Mouse (Mus musculus): ENCODE measurements around the gene Prg4.

The Prg4 gene

DNA sequence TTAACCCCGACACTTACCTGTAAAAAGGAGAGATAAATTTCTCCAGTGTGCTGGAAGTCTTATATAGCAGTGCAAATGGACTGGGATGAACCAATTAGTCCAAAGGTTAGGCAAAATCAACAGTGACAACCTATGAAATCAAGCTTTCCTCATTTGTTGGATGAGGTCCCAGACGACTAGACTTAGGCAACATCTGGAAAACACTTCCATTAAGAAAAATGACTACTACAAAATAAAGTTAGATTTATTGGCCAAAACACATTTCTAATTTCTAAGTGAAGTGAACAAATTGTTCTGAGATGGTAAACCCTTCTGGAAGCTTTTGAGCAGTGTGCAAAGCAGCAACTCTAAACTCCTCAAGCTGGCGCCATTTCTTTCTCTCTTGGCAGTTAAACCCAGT, at the start of gene Prg4:
Gene Prg4, minus strand, starts transcription at position 34 of the 400 bp plus-strand sequence.
- DNase-seq (ENCODE audit: low read depth, low spot score): no peak

DNA sequence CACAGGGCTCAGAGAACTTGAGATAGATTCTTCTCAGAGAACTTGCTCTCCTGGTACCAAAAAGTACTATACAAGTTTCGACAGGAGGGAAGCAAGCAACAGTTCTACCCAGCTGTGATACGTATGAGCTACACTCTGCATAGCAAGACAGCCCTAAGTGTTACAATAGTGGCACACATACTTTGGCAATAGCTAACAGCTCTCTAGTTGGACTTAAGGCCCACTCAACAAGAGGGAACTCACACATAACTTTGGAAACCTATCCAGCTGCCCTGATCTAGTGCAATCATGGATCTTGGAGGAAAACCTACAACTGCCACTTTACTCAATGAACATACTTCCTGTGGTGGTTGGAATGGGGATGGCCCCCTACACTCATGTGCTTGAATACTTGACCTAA, 47.1 kb upstream of the Prg4 start:
- no peak for DNase-seq (ENCODE audit: low read depth, low spot score)

DNA sequence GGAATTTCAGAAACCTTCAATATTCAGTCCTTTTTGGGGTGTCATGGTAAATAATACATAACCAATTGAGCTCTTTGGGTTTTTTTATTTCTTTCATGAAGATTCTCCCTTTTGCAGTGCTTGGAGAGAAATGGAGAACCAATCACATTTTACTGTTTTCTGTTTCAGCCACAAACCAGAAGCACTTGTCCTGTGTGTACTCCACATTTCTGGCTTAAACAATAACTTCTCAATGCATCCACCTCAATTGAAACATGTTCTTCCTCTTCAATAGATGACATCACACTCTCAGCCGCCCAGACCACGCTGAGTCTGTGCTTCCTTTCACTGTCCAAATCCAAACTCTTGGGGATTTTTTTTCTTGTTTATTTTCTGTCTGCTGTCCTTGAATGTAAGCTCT, 39.8 kb upstream of the Prg4 start:
- no peak for DNase-seq (ENCODE audit: low read depth, low spot score)

DNA sequence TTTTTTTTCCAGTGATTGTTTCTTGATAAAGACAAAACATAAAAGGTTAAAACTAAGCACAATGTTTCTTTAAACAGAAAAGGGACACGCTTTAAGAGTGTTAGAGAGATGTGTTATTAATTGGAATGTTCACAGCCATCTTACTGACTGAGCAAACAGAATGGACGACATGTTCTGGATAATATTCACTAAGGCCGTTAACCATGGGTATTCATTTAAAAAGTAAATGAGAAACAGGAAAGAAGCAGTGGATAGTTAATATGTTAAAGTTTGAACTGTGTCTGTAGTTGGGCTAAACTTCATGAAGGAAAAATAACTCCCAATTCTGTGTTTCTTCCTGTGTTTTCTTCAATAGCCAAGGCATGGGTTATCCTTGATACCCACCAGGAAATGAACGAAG, 37.4 kb upstream of the Prg4 start:
- DNase-seq (ENCODE audit: low read depth, low spot score): no peak

DNA sequence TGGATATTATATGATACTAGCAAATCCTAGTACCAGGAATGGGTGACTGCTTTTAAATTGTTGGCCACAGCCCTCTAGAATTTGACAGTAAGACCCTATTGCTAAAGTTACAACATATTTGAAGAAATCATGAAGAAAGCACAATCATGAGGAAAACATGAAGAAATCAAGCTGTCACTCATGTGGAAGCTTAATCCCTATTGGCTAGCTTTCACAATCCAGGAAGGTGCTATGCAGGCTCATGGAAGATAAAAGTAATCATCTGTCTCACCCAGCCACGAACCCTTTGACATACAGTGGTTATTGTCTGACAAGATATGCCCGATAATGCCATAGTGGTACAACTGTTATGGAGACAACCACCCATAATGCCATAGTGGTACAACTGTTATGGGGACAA, 32.2 kb upstream of the Prg4 start:
- DNase-seq (ENCODE audit: low read depth, low spot score): no peak

DNA sequence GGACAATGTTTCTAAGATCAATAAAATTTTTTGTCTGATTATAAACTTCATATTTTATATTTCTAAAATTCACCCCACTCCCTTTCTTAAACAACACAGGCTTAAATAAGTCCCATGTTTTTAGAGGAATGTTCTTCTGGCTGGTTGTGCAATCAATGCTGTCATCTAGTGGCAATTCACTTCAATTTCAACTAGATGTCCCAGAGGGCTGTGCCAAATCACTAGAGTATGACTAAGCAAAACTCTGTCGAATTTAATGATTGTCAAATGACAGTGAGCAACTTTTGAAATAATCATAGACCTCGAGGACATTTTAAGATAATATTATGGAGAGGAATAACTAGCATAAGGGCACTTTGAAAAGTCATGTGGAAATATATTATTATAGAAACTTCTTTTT, 31.7 kb upstream of the Prg4 start:
- no peak for DNase-seq (ENCODE audit: low read depth, low spot score)

DNA sequence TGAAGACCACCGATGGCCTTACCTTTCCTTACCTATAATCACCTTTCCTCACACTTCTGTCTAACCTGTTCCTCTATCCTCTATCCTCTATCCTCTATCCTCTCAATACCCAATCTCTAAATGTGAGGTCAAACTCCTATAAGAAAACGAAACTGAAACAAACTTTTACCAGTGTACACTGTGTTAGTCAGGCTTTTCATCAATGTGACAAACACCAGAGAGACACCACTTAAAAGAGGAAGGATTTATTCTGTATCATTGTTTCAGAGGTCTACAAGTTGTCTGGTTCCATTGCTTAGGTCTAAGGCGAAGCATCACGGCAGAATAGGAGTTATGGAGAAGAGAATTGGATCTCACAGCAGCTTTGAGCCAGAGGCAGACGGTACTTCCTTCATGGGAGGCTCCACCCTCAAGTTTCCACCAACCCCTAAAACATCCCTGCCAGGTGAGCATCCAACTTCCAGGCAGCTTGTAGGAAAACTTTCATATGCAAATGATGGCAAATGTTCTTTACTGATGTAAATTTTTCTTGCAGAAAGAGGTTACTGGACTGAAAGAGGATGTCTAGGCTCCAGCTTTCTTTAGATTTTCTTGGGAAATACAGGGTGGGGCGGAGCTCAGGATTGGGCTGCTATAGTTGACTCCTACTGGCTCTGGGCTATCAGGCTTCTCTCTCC, 30.8 kb upstream of the Prg4 start:
- no peak for DNase-seq (ENCODE audit: low read depth, low spot score)

DNA sequence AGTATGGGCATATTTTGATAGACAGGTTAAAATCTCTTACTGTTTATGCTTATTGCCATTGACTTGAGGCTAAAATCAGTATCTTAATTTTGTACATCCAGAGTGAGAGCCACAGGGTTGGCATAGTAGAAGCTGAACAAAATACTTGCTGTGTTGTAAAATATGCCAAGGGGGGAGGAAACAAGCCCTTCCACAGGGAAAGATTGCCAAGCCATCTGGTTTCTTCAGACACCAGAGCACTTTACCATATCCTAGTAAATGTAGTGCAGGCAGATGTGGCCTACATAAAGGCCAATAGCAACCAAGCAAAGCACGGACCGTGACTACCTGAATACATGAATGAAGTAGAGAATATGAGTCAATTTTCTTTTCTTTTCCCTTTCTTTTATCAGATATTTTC, 23.2 kb upstream of the Prg4 start:
- DNase-seq (ENCODE audit: low read depth, low spot score): no peak

DNA sequence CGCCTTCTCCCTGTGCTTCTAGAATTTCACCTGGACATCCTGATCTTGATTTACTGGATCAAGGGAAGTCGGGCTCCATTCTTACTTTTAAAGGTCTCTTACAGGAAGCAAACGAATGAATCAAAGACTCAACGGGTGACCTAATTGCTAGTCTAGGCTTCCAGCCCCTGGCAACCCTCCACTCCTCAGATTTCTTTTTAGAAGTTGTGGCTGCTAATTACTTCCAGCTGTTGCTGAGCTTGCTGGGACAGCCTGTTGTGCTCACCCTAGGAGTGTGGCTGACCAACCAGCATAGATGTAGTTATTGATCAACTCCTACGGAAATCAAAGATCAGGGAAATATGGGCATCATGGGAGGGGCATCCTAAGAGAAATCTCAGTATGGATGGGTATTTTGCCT, 14.7 kb upstream of the Prg4 start:
- DNase-seq (ENCODE audit: low read depth, low spot score): no peak

DNA sequence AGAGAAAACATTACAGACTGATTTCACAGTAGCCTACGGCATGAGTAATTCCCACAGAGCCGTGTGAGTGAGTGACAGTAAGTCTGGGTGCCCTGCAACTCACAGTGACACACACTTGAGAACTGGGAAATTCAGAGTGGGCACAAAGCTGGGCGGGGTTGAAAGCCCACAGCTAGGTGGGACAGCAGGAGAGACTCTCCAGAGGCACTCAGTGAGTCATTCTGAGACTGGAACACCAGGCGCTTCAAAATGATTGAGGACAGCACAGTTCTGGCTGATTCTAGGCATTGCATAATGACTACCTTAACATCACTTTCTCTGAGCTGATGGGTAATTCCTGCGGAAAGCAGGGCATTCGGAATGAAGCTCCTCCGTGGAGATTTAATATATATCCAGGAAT, 6.6 kb upstream of the Prg4 start:
- DNase-seq (ENCODE audit: low read depth, low spot score): no peak

DNA sequence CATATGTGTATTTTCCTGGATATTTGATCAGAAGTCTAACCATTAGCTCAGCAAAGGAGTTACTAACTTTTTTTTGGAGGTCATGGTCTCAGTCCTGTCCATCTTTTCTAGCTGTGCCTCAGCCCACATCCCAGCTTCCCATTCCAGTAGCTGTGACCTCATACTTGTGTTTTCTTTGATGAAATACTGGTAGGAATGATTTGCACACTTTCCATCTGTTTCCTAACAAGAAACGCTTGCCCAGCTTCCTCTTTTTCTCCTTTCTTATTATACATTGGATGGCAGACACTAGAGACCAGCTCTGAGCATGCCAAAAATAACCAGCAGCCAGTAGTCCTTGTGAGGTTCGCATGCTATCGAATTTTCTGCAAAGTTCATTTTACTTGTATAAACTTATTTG, 4.0 kb upstream of the Prg4 start:
- DNase-seq (ENCODE audit: low read depth, low spot score): no peak

DNA sequence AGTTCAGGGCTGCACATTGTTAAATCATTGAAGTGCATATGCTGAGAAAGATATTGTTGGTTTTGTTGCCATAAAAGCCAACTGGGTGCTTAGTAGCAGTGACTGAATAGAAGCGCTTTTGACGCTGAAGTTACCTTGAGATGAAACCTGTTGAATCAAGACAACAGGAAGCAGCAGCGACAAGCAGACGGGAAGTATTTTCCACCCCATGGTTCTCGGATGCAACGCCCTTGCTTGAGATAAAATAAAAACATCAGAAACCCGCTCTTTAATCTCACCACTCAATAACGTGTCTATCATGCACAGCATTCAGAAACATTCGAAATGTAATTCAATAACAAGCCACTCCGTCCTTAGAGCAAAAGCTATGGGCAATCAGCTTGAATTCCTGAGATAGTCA, 601 bp downstream of the Prg4 start:
- DNase-seq (ENCODE audit: low read depth, low spot score): no peak

DNA sequence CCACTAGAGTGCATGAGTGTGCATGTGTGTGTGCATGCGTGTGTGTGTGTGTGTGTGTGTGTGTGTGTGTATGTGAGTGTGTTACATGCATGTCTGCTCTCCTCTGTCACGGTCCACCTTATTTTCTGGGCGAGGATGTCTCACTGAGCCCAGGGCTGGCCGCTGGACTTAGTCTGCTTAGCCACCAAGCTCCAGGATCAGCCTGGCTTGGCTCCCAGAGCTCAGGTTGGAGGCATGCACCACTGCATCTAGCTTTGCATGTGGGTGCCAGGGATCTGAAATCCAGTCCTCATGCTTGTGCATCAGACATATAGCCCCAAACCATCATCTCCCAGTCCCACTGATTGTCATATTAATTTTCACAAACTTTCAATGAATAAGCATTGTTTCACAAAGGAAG, 2.3 kb downstream of the Prg4 start:
- DNase-seq (ENCODE audit: low read depth, low spot score): no peak

DNA sequence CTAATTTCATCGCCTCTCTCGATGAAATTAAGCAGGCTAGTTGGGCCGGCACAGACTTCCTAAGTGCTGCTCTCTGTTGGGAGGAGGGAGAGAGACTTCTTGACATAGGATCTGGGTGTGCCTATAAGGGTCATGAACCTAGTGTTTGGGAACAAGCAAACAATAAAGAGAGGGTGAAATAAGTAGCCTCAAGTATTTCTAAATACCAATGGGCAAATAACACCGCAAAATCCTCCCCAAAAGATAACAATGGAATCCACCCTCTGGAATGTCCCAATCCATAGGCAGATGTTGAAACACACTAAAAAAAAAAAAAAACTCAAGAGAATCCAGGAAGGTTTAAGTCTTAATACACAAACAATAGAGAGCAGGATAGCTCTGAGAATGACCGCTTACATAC, 2.9 kb downstream of the Prg4 start:
- DNase-seq (ENCODE audit: low read depth, low spot score): no peak

DNA sequence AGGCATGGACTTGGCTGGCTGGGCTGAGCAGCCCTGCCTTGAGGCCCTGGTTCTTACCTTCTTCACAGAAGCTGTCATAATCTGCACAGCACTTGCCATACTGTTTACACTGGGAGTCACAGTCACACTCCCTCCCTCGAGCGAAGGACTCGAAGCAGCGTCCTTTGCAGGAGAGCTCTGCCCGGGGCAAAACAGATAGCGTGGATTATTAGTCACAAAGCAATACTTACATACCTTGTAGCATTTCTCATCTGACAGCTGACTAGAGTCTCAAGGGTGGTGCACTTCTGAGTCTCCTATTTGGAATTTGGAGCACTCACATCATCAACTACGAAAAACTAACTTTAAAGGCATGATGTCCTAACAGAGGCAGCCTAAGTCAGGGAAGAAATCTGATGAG, 5.4 kb downstream of the Prg4 start:
- no peak for DNase-seq (ENCODE audit: low read depth, low spot score)

DNA sequence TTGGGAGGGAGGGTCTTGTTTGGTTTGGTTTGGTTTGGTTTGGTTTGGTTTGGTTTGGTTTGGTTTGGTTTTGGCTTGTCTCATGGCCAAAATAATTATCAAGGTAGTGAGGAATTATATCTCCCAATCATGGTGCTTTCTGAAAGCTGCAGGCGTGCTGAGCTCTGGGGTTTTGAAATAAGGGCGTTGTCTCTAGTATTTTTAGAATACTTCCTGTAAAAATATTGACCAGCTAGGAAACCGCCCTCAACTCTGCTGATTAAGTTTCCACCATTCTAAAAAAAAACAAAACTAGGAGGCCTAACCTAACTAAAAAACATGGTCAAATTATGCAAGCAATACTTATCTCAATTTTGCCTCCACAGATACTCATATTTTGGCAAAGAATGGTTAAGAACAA, 6.4 kb downstream of the Prg4 start:
- no peak for DNase-seq (ENCODE audit: low read depth, low spot score)

DNA sequence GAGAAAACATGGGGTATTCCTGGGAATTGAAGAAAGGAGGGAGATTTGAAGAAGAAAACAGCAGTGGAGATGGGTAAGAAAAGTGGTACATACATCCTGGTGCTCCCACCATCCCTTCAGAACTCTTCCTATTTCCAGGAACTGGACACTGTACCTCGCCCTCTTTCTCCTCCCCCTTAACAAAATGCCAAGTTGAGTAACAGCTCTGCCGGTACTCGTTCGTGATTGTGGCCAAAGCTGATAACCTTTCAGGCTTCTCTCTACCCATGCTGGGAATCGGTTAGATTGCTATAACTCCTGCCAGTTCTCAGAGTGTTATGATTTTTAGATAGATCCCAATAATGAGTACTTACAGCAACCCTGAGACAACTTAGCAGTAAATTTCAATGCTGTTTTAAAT, 7.0 kb downstream of the Prg4 start:
- no peak for DNase-seq (ENCODE audit: low read depth, low spot score)

DNA sequence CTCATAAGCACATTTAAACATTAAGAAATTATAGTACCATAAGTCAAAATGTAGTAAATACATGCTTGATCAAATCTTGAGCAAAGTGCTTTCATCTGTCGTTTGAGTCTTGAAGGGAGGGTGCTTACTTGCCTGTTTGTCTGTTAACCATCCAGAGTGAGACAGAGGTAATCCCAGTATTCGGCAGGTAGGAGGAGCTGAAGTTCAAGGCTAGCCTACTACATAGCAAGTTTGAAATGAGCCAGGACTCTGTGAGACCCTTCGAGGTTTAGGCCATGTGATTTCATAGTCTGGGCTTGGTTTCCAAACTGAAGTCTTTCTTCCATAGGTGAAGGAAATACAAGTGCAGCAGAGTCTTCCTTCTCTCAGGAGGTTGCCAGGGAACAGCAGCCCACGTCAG, 24.2 kb downstream of the Prg4 start:
- DNase-seq (ENCODE audit: low read depth, low spot score): no peak

DNA sequence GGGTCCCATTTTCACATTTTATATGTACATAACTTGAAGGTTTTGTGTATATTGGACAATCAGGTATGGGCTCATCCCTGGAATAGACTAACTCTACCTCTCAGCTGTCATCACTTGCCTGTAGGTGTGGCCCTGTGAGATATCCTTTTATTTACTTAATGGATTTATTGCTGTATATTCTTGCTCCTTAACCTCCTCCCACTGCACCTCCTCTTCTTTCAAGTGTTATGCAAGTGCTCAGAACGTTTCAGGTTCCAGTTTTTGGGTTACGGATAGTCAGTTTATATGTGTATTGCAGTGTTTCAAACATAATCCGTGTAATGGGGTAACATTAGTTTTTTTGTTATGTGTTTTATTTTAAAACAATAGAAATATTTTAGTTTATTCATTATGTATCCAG, 27.3 kb downstream of the Prg4 start:
- no peak for DNase-seq (ENCODE audit: low read depth, low spot score)

DNA sequence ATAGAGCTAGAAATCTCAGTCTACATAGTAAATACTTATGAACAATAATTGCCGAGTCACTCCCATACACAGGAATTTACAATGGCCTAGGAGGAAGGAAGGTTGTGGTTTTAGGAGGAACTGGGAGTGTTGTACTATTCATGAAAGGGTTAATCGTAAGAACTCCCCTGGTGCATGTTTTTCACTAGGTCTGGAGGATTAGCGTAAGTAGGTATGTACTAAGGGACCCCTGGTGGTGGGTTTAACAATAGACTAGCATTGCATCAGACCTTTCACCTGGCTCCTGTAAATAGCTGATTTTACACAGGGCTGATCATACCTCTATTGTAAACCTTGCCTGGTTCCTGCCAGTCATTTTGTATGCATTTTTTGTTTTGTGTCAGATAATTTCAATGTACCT, 39.7 kb downstream of the Prg4 start:
- no peak for DNase-seq (ENCODE audit: low read depth, low spot score)

DNA sequence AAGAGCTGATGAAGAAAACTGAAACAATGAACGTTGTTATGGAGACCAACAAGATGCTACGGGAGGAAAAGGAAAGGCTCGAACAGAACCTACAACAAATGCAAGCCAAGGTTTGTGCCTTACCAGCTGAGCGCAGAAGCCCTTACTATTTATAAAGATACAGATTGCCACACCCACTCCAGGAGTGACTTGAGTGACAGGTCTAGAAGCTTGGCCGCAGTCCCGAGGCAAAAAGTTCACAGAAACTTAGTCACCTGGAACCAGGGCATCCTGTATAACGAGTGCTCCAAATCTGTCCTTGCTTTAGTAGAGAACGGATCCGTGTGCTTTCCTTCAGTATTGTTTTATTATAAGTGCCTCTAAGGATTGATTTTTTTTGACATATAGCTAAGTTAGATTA, 40.3 kb downstream of the Prg4 start:
- DNase-seq (ENCODE audit: low read depth, low spot score): no peak

DNA sequence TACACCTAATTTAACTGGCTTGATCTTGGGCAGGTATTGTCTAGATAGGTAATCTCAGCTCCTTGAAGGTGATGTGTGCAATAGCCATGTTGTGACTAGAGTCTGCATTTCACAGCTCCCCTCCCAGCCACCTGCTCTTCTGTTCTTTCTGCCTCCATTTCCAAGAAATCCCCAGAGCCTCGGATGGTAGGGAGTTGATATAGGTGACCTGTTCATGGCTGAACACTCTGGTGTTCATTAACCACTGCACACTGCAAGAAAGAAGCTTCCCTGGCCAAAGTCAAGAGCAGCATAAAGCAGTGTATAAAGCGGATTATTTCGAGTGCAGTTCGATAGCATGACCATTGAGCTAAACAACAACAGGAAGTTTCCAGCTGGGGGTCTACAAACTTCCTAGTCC, 47.5 kb downstream of the Prg4 start:
- no peak for DNase-seq (ENCODE audit: low read depth, low spot score)

DNA sequence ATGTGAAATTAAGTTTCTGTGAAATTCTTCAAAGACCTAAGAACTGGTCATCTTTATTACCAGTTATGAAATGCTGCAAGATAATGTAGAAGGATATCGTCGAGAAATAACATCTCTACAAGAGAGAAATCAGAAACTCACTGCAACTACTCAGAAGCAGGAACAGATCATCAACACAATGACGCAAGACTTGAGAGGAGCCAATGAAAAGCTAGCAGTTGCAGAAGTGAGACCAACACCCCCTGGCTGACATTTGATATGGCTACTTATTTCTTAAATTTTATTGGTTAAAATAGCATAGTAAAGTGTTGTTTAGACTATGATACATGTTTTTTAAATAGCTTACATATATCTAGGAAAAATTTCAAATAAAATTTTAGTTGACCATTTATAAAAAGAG, 50.0 kb downstream of the Prg4 start:
- DNase-seq (ENCODE audit: low read depth, low spot score): no peak

DNA sequence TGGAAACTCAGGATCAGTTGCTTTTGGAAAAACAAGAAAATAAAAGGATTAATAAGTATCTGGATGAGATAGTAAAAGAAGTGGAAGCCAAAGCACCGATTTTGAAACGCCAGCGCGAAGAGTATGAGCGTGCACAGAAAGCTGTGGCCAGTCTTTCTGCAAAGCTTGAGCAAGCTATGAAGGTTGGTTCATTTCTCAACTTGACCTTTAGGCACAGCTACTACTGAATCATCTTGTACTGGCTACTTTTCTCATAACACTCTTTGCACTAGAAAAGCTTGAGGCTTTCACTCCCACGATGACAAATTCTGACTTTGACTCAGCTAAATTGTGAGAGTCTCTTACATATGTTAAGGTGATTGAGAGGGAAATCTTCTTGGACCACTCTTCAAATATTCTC, 56.0 kb downstream of the Prg4 start:
- DNase-seq (ENCODE audit: low read depth, low spot score): no peak

Data from retina, adult 2 months (tissue).